Mouse (Mus musculus) liver, postnatal 0 days (tissue): ENCODE results near the gene Fgf14.

Experiments
- CTCF ChIP-seq: sonication (generic); IDR thresholded peaks from 2 replicates; pipeline ENCODE4 v1.5.1; 2016; ENCODE audit warnings: antibody characterized with exemption, low read depth
- EP300 ChIP-seq: IDR thresholded peaks from 2 replicates; pipeline ENCODE4 v1.6.1; 2016; ENCODE audit warnings: antibody characterized with exemption, low read depth, mild to moderate bottlenecking

DNA sequence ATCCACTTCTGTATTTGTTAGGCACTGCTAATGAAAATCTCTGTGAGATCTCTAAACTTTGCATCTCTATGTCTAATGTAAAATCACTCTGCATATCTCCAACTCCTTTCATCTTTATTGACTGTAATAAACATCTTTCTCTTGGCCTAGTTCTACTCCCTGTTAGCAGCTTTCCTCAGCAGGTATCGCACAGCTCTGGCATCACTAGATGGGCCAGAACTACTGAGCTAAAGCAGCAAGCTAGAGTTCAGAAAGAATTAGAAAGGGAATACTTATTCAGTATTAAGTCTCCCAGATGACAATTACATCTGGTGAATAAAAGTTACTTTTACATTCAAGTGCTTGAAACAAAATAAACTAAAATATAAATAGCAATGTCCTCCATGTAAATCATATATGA lies 221.8 kb downstream of the Fgf14 start:
- no peak for TF ChIP-seq CTCF
- TF ChIP-seq EP300: no peak
